Mouse (Mus musculus) fat pad, adult 2 months (tissue): ENCODE data around the gene 1700016D06Rik.
"Not testable (repeated sequence)": the region's sequence is repeated elsewhere in the genome, so short reads cannot be mapped to it uniquely, and the experiment has no call there.

Experiments used
- DNase-seq: peaks from one replicate; pipeline ENCODE4 v3.0.0-alpha.2; 2011; ENCODE audit warnings: low read depth, low spot score; ENCODE audit errors: extremely low read depth

The 1700016D06Rik gene

DNA sequence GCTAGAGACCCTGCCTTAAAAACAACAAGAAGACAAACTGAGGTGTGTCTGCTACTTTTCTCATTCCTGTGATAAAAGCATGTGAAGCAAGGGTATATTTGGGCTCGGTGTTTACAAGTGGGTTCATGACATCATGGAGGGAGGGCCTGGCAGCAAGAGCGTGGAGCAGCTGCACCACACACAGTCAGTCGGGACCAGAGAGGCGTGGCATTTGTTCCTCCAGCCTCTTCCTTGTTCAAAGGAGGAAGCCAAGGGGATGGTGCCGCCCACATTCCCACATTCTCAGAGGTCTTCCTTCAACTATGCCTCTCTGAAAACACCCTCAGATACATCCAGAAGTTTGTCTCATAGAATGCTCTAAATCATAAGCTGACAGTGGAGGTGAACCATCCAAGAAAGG lies 2.9 kb upstream of the 1700016D06Rik start:
- no peak for DNase-seq

- no peak for DNase-seq
Measured at GRCm38 (mm10) chr8:11701428-11701827, 565 bp upstream of the 1700016D06Rik start.

GRCm38 (mm10) chr8:11700060-11701032 lies 517 bp downstream of the 1700016D06Rik start:
- no peak for DNase-seq

- no peak for DNase-seq
Measured at GRCm38 (mm10) chr8:11699442-11700001, 1.3 kb downstream of the 1700016D06Rik start.

DNA sequence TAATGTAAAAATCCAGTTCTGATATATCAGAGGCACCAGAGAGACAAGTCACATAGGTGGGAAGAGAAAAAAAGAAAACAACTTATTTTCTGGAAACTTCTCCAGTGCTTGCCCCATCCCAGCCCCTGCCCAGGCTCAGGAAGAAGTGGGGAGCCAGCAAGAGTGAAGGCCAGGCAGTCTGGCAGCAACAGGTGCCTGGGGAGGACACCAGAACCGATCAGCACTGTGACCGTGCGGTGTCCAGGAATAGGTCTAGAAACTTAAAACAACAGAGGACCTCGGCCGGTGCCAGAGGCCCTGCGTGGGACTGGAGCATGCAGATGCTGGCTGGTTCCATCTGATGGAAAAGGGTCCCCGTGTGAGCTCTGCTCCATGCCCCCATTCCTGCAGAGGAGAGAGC lies 3.4 kb downstream of the 1700016D06Rik start:
- DNase-seq: no peak

GRCm38 (mm10) chr8:11696176-11696575 lies 4.7 kb downstream of the 1700016D06Rik start:
- DNase-seq: no peak

DNA sequence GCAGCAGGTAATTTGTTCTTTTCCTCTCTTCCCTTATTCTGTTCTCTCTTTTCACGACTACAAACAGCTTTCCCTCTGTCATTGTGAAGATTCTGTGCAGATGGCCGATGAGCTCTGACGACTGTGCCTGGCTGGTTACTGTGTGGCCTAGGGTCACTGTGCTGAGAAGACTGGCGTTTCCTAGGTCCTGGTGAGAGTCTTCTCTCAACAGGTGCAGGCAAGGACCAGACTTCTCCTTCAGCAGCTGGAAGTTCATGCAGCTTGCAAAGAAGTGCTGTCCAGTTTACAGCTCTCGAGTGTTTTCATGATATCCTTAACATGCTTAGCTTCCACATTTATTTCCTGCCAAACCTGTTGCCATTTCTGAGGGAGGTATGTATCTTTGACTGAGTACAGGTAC lies 6.9 kb downstream of the 1700016D06Rik start:
- no peak for DNase-seq

- no peak for DNase-seq
Measured at GRCm38 (mm10) chr8:11692455-11692854, 8.4 kb downstream of the 1700016D06Rik start.

- DNase-seq: no peak
Measured at GRCm38 (mm10) chr8:11691761-11692160, 9.1 kb downstream of the 1700016D06Rik start.

GRCm38 (mm10) chr8:11691284-11691683 lies 9.6 kb downstream of the 1700016D06Rik start:
- no peak for DNase-seq

- no peak for DNase-seq
Measured at GRCm38 (mm10) chr8:11689945-11690344, 10.9 kb downstream of the 1700016D06Rik start.

GRCm38 (mm10) chr8:11687251-11687650 lies 13.6 kb downstream of the 1700016D06Rik start:
- no peak for DNase-seq

- no peak for DNase-seq
Measured at GRCm38 (mm10) chr8:11684558-11684957, 16.3 kb downstream of the 1700016D06Rik start.

- DNase-seq: no peak
Measured at GRCm38 (mm10) chr8:11668308-11668707, 32.6 kb downstream of the 1700016D06Rik start.

DNA sequence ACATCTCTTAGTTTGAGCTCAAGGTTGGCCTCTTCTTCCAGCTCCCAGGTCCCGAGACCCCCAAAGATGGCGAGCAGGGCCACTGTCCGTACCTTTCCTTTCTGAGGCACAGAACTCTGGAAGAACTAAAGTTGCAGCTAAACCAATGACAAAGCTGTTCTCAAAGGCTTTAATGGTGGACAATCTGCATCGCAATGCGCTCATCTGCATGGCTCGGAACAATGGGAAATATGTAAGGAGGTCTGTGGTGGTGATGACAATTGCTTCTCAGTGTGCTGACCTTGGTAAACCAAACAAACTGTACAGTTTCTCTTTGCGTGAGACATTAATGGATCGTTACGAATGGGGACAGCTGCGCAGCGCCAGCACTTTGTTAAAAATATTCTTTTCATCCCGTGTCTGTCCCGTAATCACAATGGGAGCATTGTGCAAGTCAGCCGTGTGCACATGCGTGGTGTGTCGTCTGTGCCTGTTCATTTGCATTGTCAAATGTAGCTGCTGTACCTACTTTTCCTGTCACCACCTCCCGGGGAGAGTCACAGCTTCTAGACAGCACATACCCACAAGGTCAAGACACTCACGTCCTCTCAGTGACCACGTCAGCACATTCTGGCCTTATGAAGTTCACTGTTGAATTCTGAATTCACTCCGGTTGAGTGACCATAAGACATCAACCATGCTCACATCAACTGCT lies 34.7 kb downstream of the 1700016D06Rik start:
- DNase-seq: not testable (repeated sequence)

DNA sequence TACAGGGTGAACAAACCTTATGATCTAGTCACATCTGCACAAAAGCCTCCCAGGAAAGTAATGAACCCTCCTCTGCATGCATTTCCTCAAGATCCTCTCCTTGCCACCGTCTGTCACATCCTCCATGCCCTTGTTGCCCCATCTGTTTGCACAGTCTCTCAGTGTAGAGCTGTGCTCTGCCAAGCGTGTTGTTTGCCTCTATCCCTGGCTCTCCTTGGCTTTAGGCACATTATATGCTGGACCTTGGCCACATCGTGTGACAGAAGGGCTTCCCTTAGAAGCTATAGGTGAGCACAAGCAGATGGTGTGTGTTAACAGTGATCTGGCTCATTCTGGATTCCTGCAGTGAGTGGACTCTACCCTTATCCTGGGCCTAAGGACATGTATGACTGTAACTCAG lies 38.9 kb downstream of the 1700016D06Rik start:
- DNase-seq: no peak

DNA sequence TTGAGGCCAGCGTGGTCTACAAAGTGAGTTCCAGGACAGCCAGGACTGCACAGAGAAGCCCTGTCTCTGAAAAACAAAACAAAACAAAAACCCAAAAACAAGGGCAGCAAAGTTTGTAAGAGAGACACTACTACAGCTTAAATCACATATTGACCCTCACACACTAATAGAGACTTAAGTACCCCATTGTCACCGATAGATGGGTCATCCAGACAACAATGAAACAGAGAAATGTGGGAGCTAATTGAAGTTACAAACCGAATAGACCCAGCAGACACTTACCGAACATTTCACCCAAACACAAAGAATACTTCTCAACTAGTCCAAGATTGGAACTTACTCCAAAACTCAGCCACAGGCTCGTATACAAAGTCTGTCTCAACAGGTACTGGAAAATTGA lies 50.8 kb downstream of the 1700016D06Rik start:
- DNase-seq: no peak

GRCm38 (mm10) chr8:11643123-11643522 lies 57.7 kb downstream of the 1700016D06Rik start:
- DNase-seq: no peak

DNA sequence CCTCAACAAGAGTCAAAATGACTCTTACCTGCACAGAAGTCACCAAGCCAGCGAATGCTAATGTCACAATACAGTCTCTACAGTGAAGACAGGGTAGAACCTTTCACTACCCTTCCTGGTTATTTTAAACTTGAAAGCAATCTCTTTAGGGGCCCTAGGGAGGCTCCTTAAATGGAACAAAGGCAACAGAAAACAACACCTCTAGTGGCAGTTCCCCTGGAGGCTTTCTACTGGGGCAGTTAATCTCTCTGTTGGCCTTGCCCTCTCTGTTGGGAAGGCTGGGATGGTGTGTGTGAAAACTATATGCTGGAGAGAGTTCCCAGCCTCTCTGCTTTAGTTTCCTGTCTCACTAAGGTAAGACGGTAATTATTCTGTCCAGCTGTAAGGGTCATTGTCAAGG lies 60.3 kb downstream of the 1700016D06Rik start:
- DNase-seq: no peak

DNA sequence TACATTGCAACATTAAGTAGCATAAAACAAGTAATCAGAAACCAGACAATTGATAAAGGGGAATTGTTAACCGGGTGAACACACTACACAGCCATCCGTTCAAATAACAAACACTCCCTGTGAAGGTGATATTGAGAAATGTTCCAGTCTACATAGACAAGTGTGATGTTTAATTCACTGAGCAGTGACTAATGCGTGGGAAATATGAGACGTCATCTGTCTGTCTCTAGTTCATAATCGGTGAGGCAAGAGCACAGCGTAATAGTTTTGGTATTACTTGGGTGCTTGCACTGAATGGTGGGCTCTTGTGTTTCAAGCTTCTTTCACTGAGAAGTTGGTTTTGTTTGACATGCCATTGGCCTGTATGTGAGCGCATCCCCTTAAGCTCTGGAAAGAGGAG lies 63.3 kb downstream of the 1700016D06Rik start:
- DNase-seq: no peak

DNA sequence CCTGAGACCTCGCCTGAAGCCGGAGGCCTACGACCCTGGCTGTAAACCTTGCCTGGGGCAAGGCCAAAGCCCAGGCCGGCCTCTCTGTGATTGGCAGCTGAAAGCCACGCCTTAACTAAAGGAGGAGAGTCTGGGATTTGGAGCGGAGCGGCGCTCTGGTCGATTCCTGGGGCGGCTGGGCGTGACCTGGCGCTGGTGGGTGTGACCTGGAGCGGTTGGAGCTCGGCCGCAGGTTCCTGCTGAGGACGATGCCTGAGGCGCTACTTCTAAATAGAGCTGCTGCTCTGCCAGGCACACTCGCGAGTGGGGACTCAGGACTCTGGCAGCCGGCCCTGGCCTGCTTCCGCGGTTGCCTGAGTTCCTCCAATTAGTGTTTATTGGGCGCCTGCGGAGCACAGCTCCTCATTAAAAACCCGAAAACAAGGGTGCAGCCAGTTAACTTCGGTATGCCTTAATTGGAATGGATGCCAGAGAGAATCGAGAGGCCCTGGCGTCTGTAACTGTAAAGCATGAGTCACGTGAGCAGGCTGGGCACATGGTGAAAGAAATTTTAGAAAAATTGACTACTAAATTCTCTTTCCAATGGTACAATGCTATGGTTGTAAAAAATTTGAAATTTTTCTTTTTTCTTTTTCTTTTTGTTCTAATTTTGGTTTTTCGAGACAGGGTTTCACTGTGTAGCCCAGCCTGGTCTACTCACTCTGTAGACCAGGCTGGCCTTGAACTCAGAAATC lies 64.4 kb downstream of the 1700016D06Rik start:
- no peak for DNase-seq
